Mouse (Mus musculus) forebrain, embryonic 15.5 days (tissue): ENCODE measurements around the gene Ribc1. TPM values are rescaled to one million over a fixed set of nuclear protein-coding genes. Genes with fewer than 3 reads are reported as not detected.

Experiments used
- ATAC-seq: fragments of 200-750 bp; cut with Nextera tagmentation; replicated peaks from 2 replicates; pipeline ENCODE4 v1.8.0; 2017; ENCODE audit warnings: mild to moderate bottlenecking, moderate TSS enrichment, moderate library complexity
- H3K27ac ChIP-seq: fragments of 300-500 bp; sonication (generic); replicated peaks from 2 replicates; pipeline ENCODE4 v1.5.1; 2015; ENCODE audit warnings: mild to moderate bottlenecking, inconsistent platforms
- H3K27me3 ChIP-seq: fragments of 300-500 bp; sonication (generic); 2 replicates; pipeline ENCODE4 v1.6.1; 2015; ENCODE audit warnings: inconsistent platforms
- H3K36me3 ChIP-seq: fragments of 300-500 bp; sonication (generic); 2 replicates; pipeline ENCODE4 v1.6.1; 2015; ENCODE audit warnings: mild to moderate bottlenecking, inconsistent platforms
- H3K4me1 ChIP-seq: fragments of 300-500 bp; sonication (generic); 2 replicates; pipeline ENCODE4 v1.6.1; 2015; ENCODE audit warnings: inconsistent platforms
- H3K4me2 ChIP-seq: fragments of 300-500 bp; sonication (generic); replicated peaks from 2 replicates; pipeline ENCODE4 v1.6.1; 2015; ENCODE audit warnings: mild to moderate bottlenecking, inconsistent platforms
- H3K4me3 ChIP-seq: fragments of 300-500 bp; sonication (generic); 2 replicates; pipeline ENCODE4 v1.5.1; 2015; ENCODE audit warnings: mild to moderate bottlenecking, inconsistent platforms
- H3K9ac ChIP-seq: fragments of 300-500 bp; sonication (generic); replicated peaks from 2 replicates; pipeline ENCODE4 v1.6.1; 2015; ENCODE audit warnings: mild to moderate bottlenecking, inconsistent platforms
- H3K9me3 ChIP-seq: fragments of 300-500 bp; sonication (generic); 2 replicates; pipeline ENCODE4 v1.6.1; 2016; ENCODE audit warnings: inconsistent platforms
- WGBS: fragments of 180-500 bp; shearing (Covaris S2); methylation state at CpG from one replicate; pipeline ENCODE4 v1.1.7; 2015; ENCODE audit warnings: mixed read lengths; 5-methylcytosine and 5-hydroxymethylcytosine counted together
- polyA plus RNA-seq: library from polyadenylated mRNA; unstranded; fragments of >200 nt; fragmentation: Nextera tagmentation; extraction: Ambion mirVana; gene quantifications from 2 replicates; pipeline ENCODE4 v1.2.1, GENCODE M21; 2015

The Ribc1 gene
- 2.4 and 4.0 TPM in 2 replicates for polyA plus RNA-seq

GRCm38 (mm10) chrX:152016151-152017145 lies at the start of gene Ribc1, which contains the start of gene Smc1a:
Ribc1 (minus strand) TSS chrX:152016295.
Smc1a (plus strand) TSS chrX:152016428.
- H3K4me3 ChIP-seq: peak within 1 kb of the TSS; percentile 61
- H3K4me1 ChIP-seq: peaks cover 8% of the 10 kb centered on the region
- H3K9me3 ChIP-seq: no peaks in the 10 kb centered on the region
- peak within 1 kb of the TSS; percentile 58 for H3K9ac ChIP-seq
- peak within 1 kb of the TSS; percentile 48 for H3K4me2 ChIP-seq
- H3K36me3 ChIP-seq: no peaks in the 10 kb centered on the region
- peak within 1 kb of the TSS; percentile 92 for H3K27ac ChIP-seq
- no peaks in the 10 kb centered on the region; the same call in 1 of the 2 replicates for H3K27me3 ChIP-seq
- peak; percentile 98 for ATAC-seq
- 25% methylated on average over 64 of the region's 64 CpGs for WGBS

- Histone ChIP-seq H3K4me3 (no peak overlapping the region), H3K9ac (no peak overlapping the region), H3K36me3 (peaks cover 6% of the 10 kb centered on the region; the same call in 1 of the 2 replicates), H3K27me3 (0 out of 2 replicates have a peak, but pooled peaks cover 8% of the 10 kb centered on the region), H3K9me3 (no peaks in the 10 kb centered on the region), H3K4me1 (no peaks in the 10 kb centered on the region), H3K4me2 (no peak overlapping the region), H3K27ac (no peak overlapping the region)
- WGBS: 71% methylated on average over 2 of the region's 2 CpGs
- no peak for ATAC-seq
Measured at GRCm38 (mm10) chrX:152065674-152066073, 49.6 kb upstream of the Ribc1 start.

- 81% methylated on average over 1 of the region's 1 CpGs for WGBS
- no peak overlapping the region for H3K27ac ChIP-seq
- H3K27me3 ChIP-seq: no peaks in the 10 kb centered on the region
Measured at GRCm38 (mm10) chrX:152054094-152054493, 38.0 kb upstream of the Ribc1 start.

GRCm38 (mm10) chrX:152052546-152052945 lies 36.5 kb upstream of the Ribc1 start:
- Histone ChIP-seq H3K4me1 (no peaks in the 10 kb centered on the region), H3K36me3 (peaks cover 13% of the 10 kb centered on the region), H3K27ac (no peak overlapping the region), H3K4me2 (no peak overlapping the region), H3K9ac (no peak overlapping the region), H3K4me3 (no peak overlapping the region), H3K27me3 (no peaks in the 10 kb centered on the region), H3K9me3 (no peaks in the 10 kb centered on the region)
- no peak for ATAC-seq
- WGBS: 76% methylated on average over 3 of the region's 3 CpGs

More at GRCm38 (mm10) chrX:152054094-152054493, 38.0 kb upstream of the Ribc1 start:
- 0 out of 2 replicates have a peak, but pooled peaks cover 8% of the 10 kb centered on the region for H3K36me3 ChIP-seq
- no peak overlapping the region for H3K4me3 ChIP-seq
- no peak overlapping the region for H3K4me2 ChIP-seq
- no peaks in the 10 kb centered on the region for H3K9me3 ChIP-seq
- no peak overlapping the region for H3K9ac ChIP-seq
- no peaks in the 10 kb centered on the region for H3K4me1 ChIP-seq
- ATAC-seq: no peak

GRCm38 (mm10) chrX:152047230-152047629 lies 31.1 kb upstream of the Ribc1 start:
- Histone ChIP-seq H3K9me3 (no peaks in the 10 kb centered on the region), H3K27me3 (no peaks in the 10 kb centered on the region), H3K4me3 (no peak overlapping the region), H3K27ac (no peak overlapping the region), H3K9ac (no peak overlapping the region), H3K4me2 (no peak overlapping the region), H3K36me3 (peaks cover 19% of the 10 kb centered on the region), H3K4me1 (no peaks in the 10 kb centered on the region)
- no peak for ATAC-seq

- no peaks in the 10 kb centered on the region for H3K4me1 ChIP-seq
- ATAC-seq: no peak
- H3K27ac ChIP-seq: no peak overlapping the region
- H3K4me2 ChIP-seq: no peak overlapping the region
- H3K4me3 ChIP-seq: no peak overlapping the region
- 0 out of 2 replicates have a peak, but pooled peaks cover 3% of the 10 kb centered on the region for H3K27me3 ChIP-seq
- H3K9ac ChIP-seq: no peak overlapping the region
- peaks cover 25% of the 10 kb centered on the region for H3K36me3 ChIP-seq
- no peaks in the 10 kb centered on the region for H3K9me3 ChIP-seq
Measured at GRCm38 (mm10) chrX:152039865-152040264, 23.8 kb upstream of the Ribc1 start.

GRCm38 (mm10) chrX:152019294-152019693 lies 3.2 kb upstream of the Ribc1 start:
- H3K9ac ChIP-seq: no peak overlapping the region
- no peak for ATAC-seq
- 85% methylated on average over 2 of the region's 2 CpGs for WGBS
- H3K9me3 ChIP-seq: no peaks in the 10 kb centered on the region
- H3K4me3 ChIP-seq: no peak overlapping the region
- H3K27ac ChIP-seq: no peak overlapping the region
- H3K4me1 ChIP-seq: peaks cover 8% of the 10 kb centered on the region
- no peaks in the 10 kb centered on the region; the same call in 1 of the 2 replicates for H3K27me3 ChIP-seq
- peaks cover 2% of the 10 kb centered on the region; the same call in 1 of the 2 replicates for H3K36me3 ChIP-seq
- no peak overlapping the region for H3K4me2 ChIP-seq

GRCm38 (mm10) chrX:152017186-152017585 lies 1.1 kb upstream of the Ribc1 start:
- Histone ChIP-seq H3K27ac (peak overlapping the region; percentile 92), H3K27me3 (no peaks in the 10 kb centered on the region; the same call in 1 of the 2 replicates), H3K4me1 (peaks cover 8% of the 10 kb centered on the region), H3K36me3 (no peaks in the 10 kb centered on the region), H3K4me3 (peak overlapping the region; percentile 61), H3K9ac (peak overlapping the region; percentile 58), H3K4me2 (peak overlapping the region; percentile 48), H3K9me3 (no peaks in the 10 kb centered on the region)
- no peak for ATAC-seq
- 19% methylated on average over 14 of the region's 14 CpGs for WGBS

- Histone ChIP-seq H3K9me3 (no peaks in the 10 kb centered on the region), H3K4me3 (peak overlapping the region; percentile 61), H3K27ac (peak overlapping the region; percentile 92), H3K36me3 (no peaks in the 10 kb centered on the region), H3K4me1 (peaks cover 8% of the 10 kb centered on the region), H3K27me3 (no peaks in the 10 kb centered on the region; the same call in 1 of the 2 replicates), H3K4me2 (peak overlapping the region; percentile 41), H3K9ac (peak overlapping the region; percentile 58)
- WGBS: 30% methylated on average over 11 of the region's 11 CpGs
- ATAC-seq: no peak
Measured at GRCm38 (mm10) chrX:152015752-152016150, 344 bp downstream of the Ribc1 start.

GRCm38 (mm10) chrX:152007863-152008262 lies 8.2 kb downstream of the Ribc1 start:
- H3K4me2 ChIP-seq: no peak overlapping the region
- 76% methylated on average over 1 of the region's 1 CpGs for WGBS
- H3K36me3 ChIP-seq: no peaks in the 10 kb centered on the region
- no peak for ATAC-seq
- H3K4me3 ChIP-seq: no peak overlapping the region
- H3K4me1 ChIP-seq: no peaks in the 10 kb centered on the region
- H3K27ac ChIP-seq: no peak overlapping the region
- H3K9me3 ChIP-seq: no peaks in the 10 kb centered on the region
- no peak overlapping the region for H3K9ac ChIP-seq
- H3K27me3 ChIP-seq: no peaks in the 10 kb centered on the region; the same call in 1 of the 2 replicates

GRCm38 (mm10) chrX:152002865-152003264 lies 13.2 kb downstream of the Ribc1 start:
- Histone ChIP-seq H3K4me3 (no peak overlapping the region; the same call in 1 of the 2 replicates), H3K27ac (no peak overlapping the region), H3K4me2 (no peak overlapping the region), H3K4me1 (0 out of 2 replicates have a peak, but pooled peaks cover 3% of the 10 kb centered on the region), H3K36me3 (no peaks in the 10 kb centered on the region), H3K9me3 (no peaks in the 10 kb centered on the region), H3K9ac (no peak overlapping the region), H3K27me3 (peaks cover 2% of the 10 kb centered on the region)
- 84% methylated on average over 2 of the region's 2 CpGs for WGBS
- ATAC-seq: no peak
